Mouse (Mus musculus): ENCODE data around the gene Stk11ip.

Gene Stk11ip

DNA sequence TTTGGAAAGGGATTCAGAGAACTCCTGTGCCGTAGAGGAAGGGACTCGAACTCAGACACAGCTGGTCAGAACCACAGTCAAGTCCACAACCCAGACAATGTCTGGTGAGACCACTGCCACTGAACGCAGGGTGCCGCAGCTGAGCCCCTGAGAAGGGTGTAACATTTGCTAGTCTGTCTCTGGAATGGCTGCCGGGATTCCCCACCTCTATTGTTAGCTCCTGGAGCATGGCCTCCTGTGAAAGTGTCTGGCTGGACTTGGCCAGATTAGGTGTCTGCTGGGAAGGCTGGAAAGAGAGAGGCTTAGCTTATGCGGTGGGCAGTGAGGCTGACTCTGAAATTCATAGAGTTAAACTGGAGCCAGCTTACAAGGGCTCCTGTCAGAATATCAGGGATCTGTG, 49.1 kb downstream of the Stk11ip start:
- DNase-seq (ENCODE audit: low spot score in 2 of 2), result no peak

DNA sequence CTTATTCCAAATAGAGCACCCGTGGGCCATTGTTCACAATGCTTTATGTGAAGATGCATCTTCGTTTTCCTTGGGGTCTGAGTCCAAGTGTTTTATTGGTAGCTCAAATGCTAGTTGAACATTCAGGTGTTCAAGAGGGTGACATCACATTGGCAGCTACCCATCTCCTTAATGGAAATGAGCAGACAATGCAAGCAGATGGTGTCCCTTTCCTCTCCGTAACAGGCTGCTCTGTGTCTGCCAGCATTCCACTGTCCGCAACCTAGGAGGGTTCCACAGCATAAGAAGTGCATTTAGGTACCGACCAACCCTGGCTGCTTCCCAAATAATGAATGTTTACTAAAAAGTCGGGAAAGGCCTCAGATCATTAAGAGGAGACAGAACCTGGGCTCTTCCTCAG, 51.4 kb downstream of the Stk11ip start:
- no peak for DNase-seq (ENCODE audit: low spot score in 2 of 2)

DNA sequence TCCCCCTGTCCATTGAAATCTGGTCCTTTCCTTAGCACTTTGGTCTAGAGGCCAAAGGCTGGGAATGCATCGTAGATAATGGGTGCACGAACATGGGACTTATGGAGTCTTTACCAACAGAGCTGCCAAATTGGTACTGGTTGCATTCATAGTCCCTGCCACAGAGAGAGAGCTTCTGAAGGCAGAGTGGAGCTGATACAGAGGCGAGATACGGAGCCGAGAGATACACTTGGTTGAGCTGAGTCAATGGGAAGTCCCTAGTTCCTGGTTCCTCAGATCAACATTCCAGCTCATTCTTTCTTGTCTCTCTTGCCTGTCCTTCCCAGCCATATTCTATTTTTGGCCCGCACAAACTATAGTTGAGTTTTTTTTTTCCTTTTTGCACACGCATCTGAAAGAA, 52.4 kb downstream of the Stk11ip start:
- DNase-seq (ENCODE audit: low spot score in 2 of 2), result no peak

DNA sequence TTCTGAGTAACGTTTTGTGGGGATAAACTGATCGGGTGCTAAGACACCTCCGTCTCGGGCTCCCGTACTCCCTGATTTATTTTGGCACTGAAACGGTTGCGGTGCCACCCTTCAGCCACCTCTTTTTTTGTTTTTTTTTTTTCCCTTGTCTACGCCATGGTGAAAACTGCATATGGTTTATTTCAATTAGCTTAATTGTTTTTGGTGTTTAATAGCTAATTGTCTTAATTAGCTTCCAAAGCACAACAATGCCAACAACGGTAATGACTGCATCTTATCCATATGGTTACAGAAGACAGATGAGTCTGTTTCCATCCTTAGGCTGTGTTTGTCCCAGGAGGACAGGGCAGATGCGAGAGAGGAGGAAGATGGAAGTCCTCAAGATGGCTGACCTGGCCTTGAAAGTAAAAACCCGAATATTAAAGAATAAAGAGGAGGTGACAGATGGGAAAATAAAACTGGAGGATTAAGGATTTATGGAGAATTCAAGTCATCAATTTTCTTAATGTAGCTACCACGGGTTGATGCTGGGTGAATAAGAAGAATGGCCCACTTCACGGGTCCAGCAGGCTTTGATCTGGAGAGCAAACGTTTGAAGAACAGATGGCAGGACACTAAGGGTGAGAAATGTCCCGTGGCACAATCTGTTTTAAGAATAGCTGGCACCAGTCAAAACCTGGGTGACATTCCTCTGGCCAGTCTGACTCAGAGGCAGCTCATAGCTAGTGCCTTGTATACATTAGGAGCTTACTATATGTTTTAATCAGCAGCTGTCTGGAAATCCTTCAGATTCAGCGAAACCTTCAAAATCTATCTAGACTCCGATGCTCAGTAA, 53.4 kb downstream of the Stk11ip start:
- DNase-seq (ENCODE audit: low spot score in 2 of 2), result no peak

DNA sequence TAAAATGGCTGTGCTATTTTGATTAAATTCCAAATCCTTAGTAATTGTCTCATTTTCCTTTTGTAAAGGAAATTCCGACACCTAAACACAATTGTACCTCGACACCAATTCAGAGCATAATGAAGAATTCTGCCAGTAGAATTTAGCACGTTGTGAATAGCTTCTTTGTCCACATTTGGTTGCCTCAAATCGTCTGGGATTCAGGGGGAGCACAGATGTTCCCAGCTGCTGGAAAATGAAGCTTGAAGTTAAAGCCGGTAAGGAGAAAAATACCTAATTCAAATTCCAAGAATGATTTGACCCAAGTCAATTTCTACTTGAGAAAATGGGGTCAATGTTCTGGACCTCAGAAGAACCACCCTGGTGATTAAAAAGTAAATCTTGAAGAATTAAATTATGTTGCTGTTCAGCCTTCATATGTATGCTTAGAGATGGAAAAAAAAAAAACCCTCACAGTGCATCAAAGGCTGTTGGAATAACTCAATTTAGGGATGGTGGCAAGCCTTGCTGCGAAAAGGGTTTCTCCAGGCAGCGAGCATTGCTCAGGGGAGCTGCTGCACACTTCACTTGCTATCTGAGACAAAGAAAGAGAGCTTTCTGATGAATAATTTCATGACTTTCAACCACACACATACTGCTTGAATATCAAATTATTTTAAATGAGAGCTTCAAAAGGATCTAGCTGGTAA, 60.8 kb downstream of the Stk11ip start:
- DNase-seq (ENCODE audit: low spot score in 2 of 2), result no peak

DNA sequence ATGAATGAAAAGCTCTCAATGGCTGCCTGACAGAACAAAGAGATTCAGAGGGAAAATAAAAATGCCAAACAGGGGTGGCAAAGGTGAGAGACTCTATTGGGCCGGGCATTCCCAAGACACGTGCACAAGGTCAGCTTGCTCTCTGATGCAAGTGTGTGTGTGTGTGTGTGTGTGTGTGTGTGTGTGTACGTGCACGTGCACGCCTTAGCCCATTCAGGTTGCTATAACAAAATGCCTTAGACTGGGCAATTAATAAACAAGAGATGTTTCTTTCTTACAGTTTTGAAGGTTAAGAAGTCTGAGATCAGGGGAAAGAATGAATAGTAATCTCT, 61.3 kb downstream of the Stk11ip start:
- no peak for DNase-seq (ENCODE audit: low spot score in 2 of 2)

DNA sequence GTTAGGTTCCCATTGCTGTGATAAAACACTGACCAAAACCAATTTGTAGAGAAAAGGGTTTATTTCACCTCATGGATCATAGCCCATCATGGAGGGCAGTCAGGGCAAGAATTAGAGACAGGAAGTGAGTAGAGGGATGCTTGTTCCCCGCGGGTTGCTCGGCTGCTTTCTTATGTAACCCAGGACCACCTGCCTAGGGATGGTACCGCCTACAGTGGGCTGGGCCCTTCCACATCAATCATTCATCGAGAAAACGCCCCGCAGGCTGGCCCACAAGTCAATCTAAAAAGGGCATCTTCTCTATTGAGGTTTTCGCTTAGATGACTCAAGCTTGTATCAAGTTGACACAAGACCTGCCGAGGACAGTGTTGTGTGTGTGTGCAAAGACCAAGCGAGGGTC, 61.7 kb downstream of the Stk11ip start:
- no peak for DNase-seq (ENCODE audit: low spot score in 2 of 2)

DNA sequence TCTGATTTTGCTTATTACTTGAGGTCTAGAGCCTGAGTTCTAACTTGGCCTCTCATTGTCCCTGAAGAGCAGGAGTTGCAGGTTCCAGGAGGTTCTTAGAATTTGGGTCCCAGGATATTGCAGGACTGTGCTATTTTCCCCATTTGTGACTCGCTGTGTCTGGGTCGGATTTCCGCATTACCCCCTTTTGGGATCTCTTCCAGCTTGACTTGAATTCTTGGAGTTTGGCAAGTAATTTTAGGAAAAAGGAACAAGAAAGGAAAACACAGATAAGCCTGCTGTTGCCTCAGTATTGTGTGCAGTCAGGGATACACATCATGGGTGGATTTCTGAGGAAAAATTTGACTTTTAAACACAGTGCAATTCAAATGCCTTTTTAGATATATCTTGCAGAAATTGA, 65.5 kb downstream of the Stk11ip start:
- no peak for DNase-seq (ENCODE audit: low spot score in 2 of 2)

Data from frontal cortex, postnatal 14 days (tissue).